Mouse (Mus musculus) adrenal gland, postnatal 25 days (tissue): ENCODE results near the gene Ryk. TPM values are rescaled to one million over a fixed set of nuclear protein-coding genes. Genes with fewer than 3 reads are reported as not detected.
"Not testable (repeated sequence)": the region's sequence is repeated elsewhere in the genome, so short reads cannot be mapped to it uniquely, and the experiment has no call there.

ENCODE experiments used
- DNase-seq: peaks from one replicate; pipeline ENCODE4 v3.0.0; 2021; ENCODE audit warnings: mixed read lengths
- total RNA-seq: library from RNA; stranded (reverse); gene quantifications from 2 replicates; pipeline ENCODE4 v1.2.3, GENCODE M21; 2021

Ryk gene
- total RNA-seq, 1 experiment from 2014 or later, result 57.1 TPM

DNA sequence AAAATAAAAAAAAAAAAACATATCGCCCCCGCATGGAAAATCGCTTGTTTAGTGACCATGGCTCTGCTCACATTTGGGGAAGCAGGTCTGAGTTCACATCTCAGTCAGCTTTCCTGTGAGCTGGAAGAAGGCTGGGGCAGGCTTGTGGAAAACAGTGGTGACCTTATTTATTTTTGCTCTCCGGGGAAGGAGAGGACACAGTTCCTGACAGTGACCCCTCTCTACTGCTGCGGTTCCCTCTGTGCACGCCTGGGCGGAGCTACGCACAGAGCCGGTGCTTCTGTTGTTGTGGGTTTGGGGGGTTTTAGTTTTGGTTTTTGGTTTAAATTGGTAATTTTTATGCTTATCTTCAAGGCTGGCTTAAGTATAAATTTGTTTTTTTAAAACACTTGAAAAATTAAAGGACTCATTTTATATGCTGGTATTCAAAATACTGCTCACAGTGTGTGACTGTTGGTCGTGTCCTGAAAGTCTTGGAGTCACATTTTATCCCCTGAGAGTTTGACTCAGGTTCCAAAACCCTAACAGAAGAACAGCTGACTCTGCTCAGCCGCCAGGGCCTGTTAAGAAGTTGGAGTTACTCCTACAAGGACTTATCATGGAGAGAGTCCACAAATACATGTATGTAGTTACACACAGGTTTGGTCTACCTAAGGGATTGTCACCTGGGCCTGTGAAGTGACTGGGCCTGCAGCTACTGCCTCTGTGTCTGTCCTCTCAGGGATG, 73.0 kb downstream of the Ryk start:
- DNase-seq, result no peak

DNA sequence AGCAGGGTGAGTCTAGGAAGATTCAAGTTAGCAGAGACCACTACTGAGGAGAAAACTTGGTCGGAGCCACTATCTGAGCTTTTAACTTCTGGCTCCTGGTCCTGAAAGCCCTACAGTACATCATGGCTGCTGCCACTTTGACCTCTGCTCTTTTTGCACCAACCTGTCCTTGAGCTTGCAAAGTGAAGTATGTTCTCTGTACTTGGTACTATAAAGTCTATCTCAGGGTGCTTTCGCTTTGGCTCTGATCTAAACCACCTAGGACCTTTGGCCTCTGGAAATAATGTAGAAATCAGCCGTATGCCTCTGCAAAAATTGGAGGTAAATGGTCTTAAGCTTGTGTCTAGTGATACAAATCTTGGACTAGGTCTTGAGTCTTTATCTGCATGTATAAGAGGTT, 76.8 kb downstream of the Ryk start:
- no peak for DNase-seq

- DNase-seq, result no peak
Measured at GRCm38 (mm10) chr9:102912516-102913035, 77.9 kb downstream of the Ryk start.

DNA sequence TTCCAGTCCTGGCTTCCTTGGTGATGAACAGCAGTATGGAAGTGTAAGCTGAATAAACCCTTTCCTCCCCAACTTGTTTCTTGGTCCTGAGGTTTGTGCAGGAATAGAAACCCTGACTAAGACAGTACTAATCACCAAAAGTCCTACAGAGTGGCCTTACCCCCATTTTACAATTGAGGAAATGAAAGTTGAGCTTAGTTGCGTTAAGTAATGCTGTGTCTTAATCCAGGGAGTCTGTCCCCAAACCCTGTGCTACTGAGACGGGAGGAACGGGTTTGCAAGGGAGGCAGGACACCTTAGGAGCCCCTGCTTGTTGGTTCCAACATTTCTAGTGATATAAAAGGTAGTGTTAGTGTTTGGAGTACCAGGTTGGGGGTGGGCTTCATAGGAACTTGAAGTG, 78.9 kb downstream of the Ryk start:
- DNase-seq, result not testable (repeated sequence)

- DNase-seq, result no peak
Measured at GRCm38 (mm10) chr9:102914583-102914982, 79.9 kb downstream of the Ryk start.

DNA sequence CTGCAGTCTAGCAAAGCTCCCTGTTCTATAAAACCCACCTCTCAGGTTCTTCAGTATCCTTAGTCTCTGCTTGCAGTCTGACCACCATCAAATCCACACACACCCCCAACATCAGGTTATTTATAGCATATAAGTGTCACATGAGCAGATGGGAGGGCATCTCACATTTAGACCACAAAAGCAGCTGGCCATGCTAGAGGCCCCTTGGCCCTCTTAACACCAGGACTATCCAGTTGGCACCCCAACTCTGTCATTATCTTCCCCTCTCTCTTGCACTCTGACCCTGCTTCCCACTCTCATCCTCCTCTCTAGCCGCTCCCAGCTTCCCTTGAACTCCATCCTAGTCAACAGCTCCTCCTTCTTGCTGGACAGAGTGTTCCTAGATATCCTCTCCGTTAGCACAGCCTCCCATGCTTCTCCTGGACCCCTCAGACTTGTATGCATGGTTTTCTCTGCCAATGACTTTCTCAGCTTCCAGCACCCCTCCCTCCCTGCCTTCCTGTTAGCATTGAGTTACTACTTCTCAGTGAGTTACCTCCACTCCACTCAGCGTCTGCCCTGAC, 80.7 kb downstream of the Ryk start:
- no peak for DNase-seq

GRCm38 (mm10) chr9:102916076-102916475, 81.4 kb downstream of the Ryk start:
- DNase-seq, result no peak

- no peak for DNase-seq
Measured at GRCm38 (mm10) chr9:102917532-102918129, 82.9 kb downstream of the Ryk start.

DNA sequence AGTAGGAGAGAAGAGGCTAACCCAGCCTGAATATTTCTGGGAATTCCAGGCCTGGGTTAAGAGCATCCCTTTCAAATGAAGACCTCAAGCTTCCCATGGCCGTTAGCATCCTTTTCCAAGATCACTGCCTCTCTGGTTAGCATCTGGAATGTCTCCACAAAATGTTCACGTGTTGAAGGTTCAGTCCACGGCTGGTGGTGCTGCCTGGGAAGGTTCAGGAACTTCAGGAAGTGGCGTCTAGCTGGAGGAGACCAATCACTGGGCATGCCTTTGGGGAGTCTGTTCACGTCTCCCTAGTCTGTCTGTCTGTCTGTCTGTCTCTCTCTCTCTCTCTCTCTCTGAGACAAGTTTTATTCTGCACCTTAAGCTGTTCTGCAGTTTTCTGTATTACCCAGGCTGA, 84.8 kb downstream of the Ryk start:
- DNase-seq, result no peak

GRCm38 (mm10) chr9:102921791-102922190, 87.1 kb downstream of the Ryk start:
- no peak for DNase-seq

DNA sequence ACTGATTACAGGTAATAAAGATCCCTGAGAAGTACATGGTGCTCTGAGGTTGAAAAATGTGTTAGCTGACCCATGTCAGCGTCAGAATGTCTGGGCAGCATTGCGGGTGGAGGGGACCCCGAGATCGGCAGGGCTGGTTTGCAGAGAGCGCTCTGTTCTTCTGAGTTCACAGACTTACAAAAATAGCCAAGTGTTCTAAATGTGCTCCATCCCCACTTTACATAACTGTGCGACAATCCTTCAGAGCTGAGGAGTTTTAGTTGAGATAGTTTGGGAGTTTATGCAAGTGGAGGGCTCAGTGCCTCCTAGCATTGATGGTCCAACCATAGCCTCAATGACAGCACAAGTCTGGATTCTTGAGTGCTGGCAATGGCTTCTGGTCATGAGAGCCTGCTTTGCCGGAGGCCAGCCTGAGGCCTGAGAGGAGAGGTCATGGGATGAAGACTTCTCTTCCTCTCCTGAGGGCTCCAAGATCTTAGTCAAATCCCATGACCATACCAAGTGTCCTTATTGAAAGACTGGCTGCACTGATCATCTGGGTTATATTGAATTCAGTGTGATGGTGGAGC, 88.2 kb downstream of the Ryk start:
- DNase-seq, result no peak

DNA sequence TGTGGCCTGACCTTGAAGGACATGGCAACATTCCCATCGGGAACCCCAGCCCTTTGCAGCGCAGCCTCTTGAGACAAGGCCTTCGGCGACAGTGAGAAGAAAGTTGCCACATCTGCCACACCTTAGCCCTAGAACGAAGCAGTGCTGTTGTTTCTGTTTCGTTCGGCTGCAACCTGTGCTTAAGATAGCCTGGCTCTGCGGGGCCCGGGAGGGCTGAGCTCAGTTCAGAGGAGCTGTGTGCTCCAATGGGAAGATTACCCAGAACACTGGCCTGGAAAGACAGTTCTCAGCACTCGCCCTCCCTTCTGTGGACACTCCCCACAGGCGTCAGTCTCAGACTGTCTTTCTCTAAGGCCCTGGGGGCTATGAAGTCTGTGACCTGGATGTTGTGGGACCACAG, 89.1 kb downstream of the Ryk start:
- no peak for DNase-seq

DNA sequence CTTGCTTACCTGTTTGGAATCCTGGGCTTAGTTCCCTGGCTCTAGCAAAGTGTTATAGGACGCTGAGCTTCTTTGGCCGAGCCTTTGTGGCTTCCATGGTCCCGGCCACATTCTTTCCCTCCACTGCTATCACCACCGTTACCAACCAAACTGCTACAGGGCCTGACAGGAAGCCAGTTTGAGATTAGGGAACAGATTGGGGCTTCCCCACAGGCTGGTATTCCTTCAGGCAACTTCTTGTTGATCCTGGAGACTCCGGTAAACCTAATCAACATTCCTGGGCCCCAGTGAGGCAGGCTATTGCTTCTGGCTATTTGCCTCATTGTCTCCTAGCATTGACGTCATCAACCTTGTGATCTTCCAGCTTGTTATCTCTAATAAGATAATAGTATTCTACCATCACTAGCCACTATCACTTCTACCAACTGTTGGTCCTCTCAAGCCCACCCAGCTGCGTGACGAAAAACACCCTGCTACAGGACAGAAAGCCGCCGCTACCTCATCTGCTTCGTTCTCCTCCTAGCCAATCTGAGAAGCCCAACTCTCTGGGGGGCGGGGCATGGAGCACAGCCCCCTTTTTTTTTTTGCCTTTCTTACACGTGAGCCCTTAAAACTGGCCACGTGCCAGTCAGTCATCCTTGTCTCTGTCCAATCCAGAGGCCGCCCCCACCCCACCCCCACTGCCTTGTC, 90.1 kb downstream of the Ryk start:
- no peak for DNase-seq

DNA sequence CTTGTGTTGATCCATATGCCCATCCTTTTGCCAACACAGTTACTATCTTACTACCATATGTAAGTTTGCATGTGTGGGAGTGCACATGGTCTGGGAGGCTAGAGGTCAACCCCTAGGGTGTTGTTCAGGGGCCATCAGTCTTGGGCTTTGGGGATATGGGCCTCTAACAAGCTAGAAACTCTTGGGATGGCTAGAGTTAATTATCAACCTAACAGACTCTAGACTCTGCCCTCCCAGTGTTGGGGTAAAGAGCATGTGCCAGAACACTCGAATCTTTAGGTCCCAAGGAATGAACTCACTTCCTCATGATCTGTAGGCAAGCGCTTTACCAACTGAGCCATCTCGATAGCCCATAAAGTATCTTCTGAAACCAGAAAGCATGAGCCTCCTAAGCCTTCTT, 91.4 kb downstream of the Ryk start:
- DNase-seq, result no peak

GRCm38 (mm10) chr9:102929776-102930175, 95.1 kb downstream of the Ryk start:
- no peak for DNase-seq

GRCm38 (mm10) chr9:102933925-102934721, 99.4 kb downstream of the Ryk start:
- no peak for DNase-seq

DNA sequence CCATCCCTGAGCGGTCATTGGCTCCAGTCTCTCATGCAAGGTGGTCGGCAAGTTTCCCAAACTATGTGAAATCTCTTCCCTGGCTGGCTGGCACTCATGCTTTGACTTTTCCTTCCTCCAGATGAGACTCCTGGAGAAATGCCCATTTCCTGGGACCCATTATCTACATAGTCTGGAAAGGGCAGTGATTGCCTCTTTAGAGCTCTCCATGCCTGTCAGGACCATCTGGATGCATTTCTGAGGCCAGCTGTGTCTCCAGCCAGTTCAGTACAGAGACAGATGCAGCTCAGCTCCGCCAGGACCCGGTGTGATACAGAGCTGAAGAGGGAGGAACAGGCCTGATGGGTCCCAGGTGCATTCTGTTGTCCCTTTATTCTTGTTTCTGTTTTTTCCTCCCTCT, 107.5 kb downstream of the Ryk start:
- no peak for DNase-seq

- no peak for DNase-seq
Measured at GRCm38 (mm10) chr9:102944891-102945290, 110.2 kb downstream of the Ryk start.

DNA sequence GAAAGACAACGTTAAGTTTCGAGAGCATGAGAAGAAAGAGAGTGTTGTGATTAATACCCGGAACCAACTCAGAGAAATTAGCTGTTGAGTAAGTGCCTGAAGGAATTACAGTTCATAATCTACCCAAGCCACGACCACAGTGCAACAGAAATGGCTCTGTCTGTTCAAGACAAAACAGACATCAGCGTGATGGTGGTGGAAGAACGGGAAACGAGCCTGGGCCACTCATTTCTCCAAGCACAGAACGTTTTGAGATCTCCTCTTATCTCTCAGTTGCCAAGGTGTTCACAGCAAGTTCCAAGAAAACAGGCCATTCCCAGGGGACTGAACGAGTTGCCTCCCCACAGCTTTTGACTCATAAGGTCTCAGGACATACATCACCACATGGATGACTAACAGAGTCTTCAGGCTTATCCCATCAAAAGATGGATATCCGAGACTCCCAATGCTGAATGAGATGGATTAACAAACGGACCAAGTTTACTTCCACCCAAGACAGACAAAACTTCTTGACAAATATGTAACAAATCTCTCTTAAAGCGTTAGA, 111.8 kb downstream of the Ryk start:
- DNase-seq, result no peak

GRCm38 (mm10) chr9:102948706-102949105, 114.0 kb downstream of the Ryk start:
- DNase-seq, result no peak
